Mouse (Mus musculus) small intestine, adult 2 months (tissue): ENCODE measurements around the gene Fgr. TPM values are rescaled to one million over a fixed set of nuclear protein-coding genes. Genes with fewer than 3 reads are reported as not detected.
"Not testable (repeated sequence)": the region's sequence is repeated elsewhere in the genome, so short reads cannot be mapped to it uniquely, and the experiment has no call there.

Experiments used
- H3K27ac ChIP-seq: fragments of 200-500 bp; 2 replicates; pipeline ENCODE4 v1.5.1; 2012; ENCODE audit warnings: low read depth, low read length, control low read depth, inconsistent platforms; ENCODE audit not compliant: insufficient read depth
- H3K27me3 ChIP-seq: fragments of 200-500 bp; 2 replicates; pipeline ENCODE4 v1.6.1; 2012; ENCODE audit warnings: mild to moderate bottlenecking, moderate library complexity, low read length, inconsistent platforms; ENCODE audit not compliant: control insufficient read depth, insufficient read depth
- H3K36me3 ChIP-seq: fragments of 200-500 bp; 2 replicates; pipeline ENCODE4 v1.6.1; 2012; ENCODE audit warnings: mild to moderate bottlenecking, low read length, control low read depth, inconsistent platforms; ENCODE audit not compliant: control insufficient read depth, insufficient read depth
- H3K4me1 ChIP-seq: fragments of 200-500 bp; 2 replicates; pipeline ENCODE4 v1.6.1; 2012; ENCODE audit warnings: low read length, inconsistent platforms, mixed read lengths; ENCODE audit not compliant: control insufficient read depth, insufficient read depth, insufficient read length
- H3K4me3 ChIP-seq: fragments of 200-500 bp; 2 replicates; pipeline ENCODE4 v1.5.1; 2012; ENCODE audit warnings: low read depth, mild to moderate bottlenecking, control low read depth, inconsistent platforms, low read length, moderate library complexity
- CTCF ChIP-seq: fragments of 200-500 bp; IDR thresholded peaks from 2 replicates; pipeline ENCODE4 v1.5.1; 2012; ENCODE audit warnings: low read depth, mild to moderate bottlenecking, control low read depth, inconsistent platforms, low read length, moderate library complexity, mixed read lengths; ENCODE audit not compliant: insufficient replicate concordance, insufficient read length; ENCODE audit errors: extremely low read depth
- POLR2A ChIP-seq: fragments of 200-500 bp; IDR thresholded peaks from 2 replicates; pipeline ENCODE4 v1.6.1; 2012; ENCODE audit warnings: low read depth, mild to moderate bottlenecking, control low read depth, inconsistent platforms, low read length, moderate library complexity
- WGBS: fragments of 180-500 bp; shearing (Covaris S2); methylation state at CpG from one replicate; pipeline ENCODE4 v1.1.7; 2018; 5-methylcytosine and 5-hydroxymethylcytosine counted together
- polyA plus RNA-seq: library from polyadenylated mRNA; depleted of rRNA; stranded (reverse); fragments of >200 nt; gene quantifications from 2 replicates; pipeline ENCODE4 v1.2.3, GENCODE M21; 2012; rRNA removed

Gene Fgr
- polyA plus RNA-seq = 3.5 and 3.8 TPM in 2 replicates

DNA sequence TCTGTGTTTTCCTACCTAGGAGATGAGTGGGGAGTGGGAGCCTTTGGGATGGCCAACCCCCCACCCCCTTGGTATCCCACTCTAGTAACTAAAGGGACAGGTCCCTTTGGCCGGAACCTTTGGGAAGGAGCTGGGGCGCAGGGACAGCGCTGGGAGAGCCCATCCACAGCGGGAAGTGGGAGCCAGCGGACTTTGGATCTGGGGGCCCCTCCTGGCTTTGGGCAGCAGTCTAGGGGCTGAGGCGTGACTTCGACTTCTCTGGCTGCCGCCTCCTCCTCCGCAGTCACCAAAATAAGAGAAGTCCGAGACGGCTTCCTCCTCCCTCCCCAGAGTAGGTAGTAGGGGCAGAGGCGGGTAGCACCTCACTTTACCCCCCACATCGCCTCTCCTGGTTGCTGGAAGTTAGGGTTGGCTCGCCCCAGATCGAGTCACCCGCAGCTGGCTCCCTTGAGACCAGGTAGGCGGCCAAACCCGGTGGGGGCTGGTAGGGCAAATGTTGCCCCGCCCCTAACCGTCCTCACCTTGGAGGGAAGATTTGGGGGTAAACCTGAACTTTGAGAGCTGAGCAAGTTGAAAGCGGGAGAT, at the start of gene Fgr:
Fgr (plus strand) TSS at position 282 of the 585 bp plus-strand sequence.
- Histone ChIP-seq H3K4me3 (peak within 1 kb of the TSS; percentile 52), H3K36me3 (no peaks in the 10 kb centered on the region), H3K4me1 (peaks cover 28% of the 10 kb centered on the region), H3K27ac (peak within 1 kb of the TSS; percentile 62), H3K27me3 (no peaks in the 10 kb centered on the region; the same call in 1 of the 2 replicates)
- WGBS = 11% methylated on average over 21 of the region's 21 CpGs
- TF ChIP-seq CTCF (no peak), POLR2A (no peak)

GRCm38 (mm10) chr4:132926520-132926919, 47.4 kb upstream of the Fgr start:
- not testable (repeated sequence) for H3K27ac ChIP-seq, H3K27me3 ChIP-seq, H3K4me3 ChIP-seq, H3K36me3 ChIP-seq, H3K4me1 ChIP-seq
- 25% methylated on average over 2 of the region's 2 CpGs for WGBS

DNA sequence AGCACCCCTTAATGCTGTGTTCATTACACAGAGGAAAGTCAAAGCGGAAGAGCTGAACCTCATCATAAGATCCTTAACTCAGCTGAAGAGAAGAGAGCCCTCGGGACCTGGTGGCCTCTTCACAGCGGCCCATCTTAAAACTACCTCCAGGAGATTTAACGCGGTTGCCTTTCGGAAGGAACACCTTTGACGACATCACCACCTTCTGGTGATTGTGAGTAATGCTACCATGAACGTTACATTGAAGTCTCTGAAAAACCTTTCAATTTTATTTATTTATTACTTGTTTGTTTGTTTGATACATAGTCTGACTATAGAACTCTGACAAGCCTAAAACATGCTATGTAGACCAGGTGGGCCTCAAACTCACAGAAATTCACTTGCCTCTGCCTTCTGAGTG, 43.1 kb upstream of the Fgr start:
- no peak for TF ChIP-seq POLR2A
- peak; percentile 41; the same call in 1 of the 2 replicates for TF ChIP-seq CTCF
- Histone ChIP-seq H3K27me3 (no peaks in the 10 kb centered on the region), H3K27ac (no peak overlapping the region), H3K4me3 (no peak overlapping the region), H3K36me3 (no peaks in the 10 kb centered on the region), H3K4me1 (peaks cover 2% of the 10 kb centered on the region; the same call in 1 of the 2 replicates)
- 8% methylated on average over 8 of the region's 8 CpGs for WGBS

- 87% methylated on average over 4 of the region's 4 CpGs for WGBS
- H3K4me3 ChIP-seq = no peak overlapping the region
- no peak overlapping the region for H3K27ac ChIP-seq
- no peak for TF ChIP-seq CTCF
- TF ChIP-seq POLR2A = no peak
- H3K27me3 ChIP-seq = no peaks in the 10 kb centered on the region
- peaks cover 2% of the 10 kb centered on the region; the same call in 1 of the 2 replicates for H3K4me1 ChIP-seq
- no peaks in the 10 kb centered on the region for H3K36me3 ChIP-seq
Observed at GRCm38 (mm10) chr4:132932752-132933404, 41.0 kb upstream of the Fgr start.

DNA sequence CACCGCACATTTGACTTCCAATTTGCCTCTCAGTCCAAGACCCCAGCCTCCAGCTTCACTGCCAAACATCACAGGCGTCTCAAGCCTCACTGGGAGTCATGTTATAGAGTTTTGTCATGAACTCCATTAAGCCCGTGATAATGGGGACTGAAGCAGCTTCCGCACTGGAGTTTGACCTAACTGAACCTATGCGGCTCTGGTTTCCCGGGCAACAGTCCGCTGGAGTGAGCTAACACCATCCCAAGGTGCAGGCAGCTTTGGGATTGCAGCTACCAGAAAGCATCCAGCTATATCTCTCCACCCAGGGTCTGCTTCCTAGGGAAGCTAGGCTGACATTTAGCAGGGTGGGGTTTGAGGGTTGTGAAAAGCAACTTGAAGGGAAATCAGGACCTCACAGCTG, 39.3 kb upstream of the Fgr start:
- H3K27me3 ChIP-seq = no peaks in the 10 kb centered on the region

DNA sequence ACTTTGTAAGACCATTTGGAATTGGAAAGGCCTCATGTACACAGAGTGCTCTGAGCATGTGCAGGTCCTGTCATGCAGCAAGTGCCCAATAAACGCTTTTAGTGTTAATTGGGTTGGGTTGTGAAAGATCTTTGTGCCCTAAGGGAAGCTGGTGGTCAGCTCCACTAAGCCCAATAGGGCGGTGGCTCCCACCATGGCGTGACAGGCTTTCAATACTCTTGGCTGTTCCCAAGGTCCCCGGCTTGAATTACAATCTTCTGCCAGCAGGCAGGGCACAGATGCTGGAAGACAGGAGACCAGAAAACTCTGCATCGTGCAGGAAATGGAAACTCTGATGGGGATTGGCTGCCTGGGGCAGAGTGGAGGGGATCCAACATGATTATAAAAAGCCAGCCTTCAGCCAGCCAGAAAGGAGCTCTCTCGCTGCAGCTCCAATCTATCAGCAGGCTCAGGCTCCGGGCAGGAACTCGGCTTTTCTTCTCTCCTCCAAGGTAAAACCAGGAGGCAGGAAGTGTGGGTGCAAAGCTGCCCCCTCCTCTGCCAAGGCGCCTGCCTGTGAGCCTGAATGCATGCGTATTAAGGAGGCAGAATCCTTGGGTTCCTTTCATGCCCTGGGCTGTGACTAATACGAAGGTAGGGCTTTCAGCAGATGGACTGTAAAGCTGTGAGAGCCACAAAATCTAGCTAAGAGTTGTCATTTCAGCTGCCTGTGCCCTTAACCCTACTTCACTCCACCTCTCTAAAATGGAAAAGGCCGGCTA, 35.5 kb upstream of the Fgr start:
- Histone ChIP-seq H3K36me3 (no peaks in the 10 kb centered on the region), H3K27me3 (no peaks in the 10 kb centered on the region), H3K4me3 (no peak overlapping the region), H3K27ac (no peak overlapping the region), H3K4me1 (peaks cover 7% of the 10 kb centered on the region; the same call in 1 of the 2 replicates)
- 73% methylated on average over 12 of the region's 12 CpGs for WGBS
- no peak for TF ChIP-seq POLR2A
- no peak for TF ChIP-seq CTCF

More for the DNA sequence above, 39.3 kb upstream of the Fgr start:
- peaks cover 2% of the 10 kb centered on the region; the same call in 1 of the 2 replicates for H3K4me1 ChIP-seq
- WGBS = 19% methylated on average over 7 of the region's 7 CpGs
- H3K36me3 ChIP-seq = no peaks in the 10 kb centered on the region
- TF ChIP-seq CTCF = no peak
- no peak for TF ChIP-seq POLR2A
- H3K27ac ChIP-seq = no peak overlapping the region
- no peak overlapping the region for H3K4me3 ChIP-seq

DNA sequence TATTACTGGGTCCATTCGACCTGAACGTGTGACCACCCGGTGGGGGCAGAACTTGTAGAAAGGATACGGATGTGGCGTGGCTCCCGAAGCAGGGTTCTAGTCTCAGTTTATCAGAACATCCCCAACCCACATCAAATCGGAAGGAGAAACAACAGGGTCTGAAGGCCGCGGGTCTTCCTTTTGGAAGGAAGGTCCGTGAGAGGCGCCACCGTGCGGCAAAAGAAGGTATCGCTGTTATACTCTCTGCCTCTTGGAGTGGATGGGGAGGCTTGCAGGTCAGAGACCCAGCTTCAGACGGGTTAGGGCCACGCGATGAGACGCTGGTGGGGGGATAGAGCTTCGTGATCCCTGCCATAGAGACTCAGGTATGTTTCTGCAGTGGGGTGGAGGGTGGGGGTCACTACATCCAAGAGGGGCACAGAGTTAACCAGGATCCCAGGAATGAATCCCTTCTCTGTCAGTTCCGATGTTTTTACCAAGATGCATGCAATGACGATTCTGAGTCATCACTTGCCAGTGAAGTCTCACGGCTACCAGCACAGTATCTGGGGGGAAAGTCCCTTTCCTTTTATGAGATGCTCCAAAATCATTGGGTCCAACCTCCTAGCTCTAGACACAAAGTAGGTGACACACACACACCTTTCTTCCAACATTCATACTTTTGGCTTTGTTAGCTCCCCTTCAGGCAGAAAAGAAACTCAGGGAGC, 34.3 kb upstream of the Fgr start:
- Histone ChIP-seq H3K4me3 (no peak overlapping the region), H3K27ac (no peak overlapping the region), H3K4me1 (peaks cover 5% of the 10 kb centered on the region; the same call in 1 of the 2 replicates), H3K27me3 (no peaks in the 10 kb centered on the region), H3K36me3 (no peaks in the 10 kb centered on the region)
- peak; percentile 80 for TF ChIP-seq CTCF
- no peak for TF ChIP-seq POLR2A
- WGBS = 21% methylated on average over 22 of the region's 22 CpGs
